Mouse (Mus musculus) liver, postnatal 0 days (tissue): ENCODE results near the gene Rara.
A peak's percentile ranks its signal among the peaks of the same experiment; 100 is the strongest.

Experiments used
- CTCF ChIP-seq: sonication (generic); IDR thresholded peaks from 2 replicates; pipeline ENCODE4 v1.5.1; 2016; ENCODE audit warnings: antibody characterized with exemption, low read depth
- EP300 ChIP-seq: IDR thresholded peaks from 2 replicates; pipeline ENCODE4 v1.6.1; 2016; ENCODE audit warnings: antibody characterized with exemption, low read depth, mild to moderate bottlenecking

- peak; percentile 16; the same call in 1 of the 2 replicates for TF ChIP-seq CTCF
- TF ChIP-seq EP300: no peak
Measured at GRCm38 (mm10) chr11:98931513-98932292, 4.1 kb downstream of the Rara start.
